Mouse (Mus musculus) kidney, postnatal 0 days (tissue): ENCODE results near the gene Golt1b. TPM values are rescaled to one million over a fixed set of nuclear protein-coding genes. Genes with fewer than 3 reads are reported as not detected.
A peak's percentile ranks its signal among the peaks of the same experiment; 100 is the strongest.

Experiments
- ATAC-seq: fragments of 200-750 bp; cut with Nextera tagmentation; replicated peaks from 2 replicates; pipeline ENCODE4 v1.8.0; 2017; ENCODE audit warnings: low read depth, moderate number of reproducible peaks, moderate TSS enrichment, moderate library complexity; ENCODE audit not compliant: low FRiP score
- DNase-seq: peaks from one replicate; pipeline ENCODE4 v3.0.0-alpha.2; 2016; ENCODE audit warnings: low spot score
- H3K27ac ChIP-seq: fragments of 300-500 bp; sonication (generic); 2 replicates; pipeline ENCODE4 v1.5.1; 2014; ENCODE audit warnings: mild to moderate bottlenecking
- H3K27me3 ChIP-seq: fragments of 300-500 bp; sonication (generic); 2 replicates; pipeline ENCODE4 v1.6.1; 2014; ENCODE audit warnings: low read length, mixed read lengths; ENCODE audit not compliant: insufficient read depth
- H3K36me3 ChIP-seq: fragments of 300-500 bp; sonication (generic); 2 replicates; pipeline ENCODE4 v1.6.1; 2014; ENCODE audit warnings: low read length, mixed read lengths; ENCODE audit not compliant: insufficient read depth
- H3K4me1 ChIP-seq: fragments of 300-500 bp; sonication (generic); replicated peaks from 2 replicates; pipeline ENCODE4 v1.6.1; 2014; ENCODE audit warnings: antibody characterized with exemption, low read length, mixed read lengths; ENCODE audit not compliant: insufficient read depth
- H3K4me2 ChIP-seq: fragments of 300-500 bp; sonication (generic); 2 replicates; pipeline ENCODE4 v1.6.1; 2014; ENCODE audit warnings: mild to moderate bottlenecking, low read length, moderate library complexity, mixed read lengths
- H3K4me3 ChIP-seq: fragments of 300-500 bp; sonication (generic); replicated peaks from 2 replicates; pipeline ENCODE4 v1.5.1; 2014; ENCODE audit warnings: low read depth, low read length
- H3K9ac ChIP-seq: fragments of 300-500 bp; sonication (generic); 2 replicates; pipeline ENCODE4 v1.6.1; 2014; ENCODE audit warnings: low read depth, low read length
- H3K9me3 ChIP-seq: fragments of 300-500 bp; sonication (generic); replicated peaks from 2 replicates; pipeline ENCODE4 v1.6.1; 2016; ENCODE audit warnings: low read length, inconsistent platforms, mixed read lengths
- CTCF ChIP-seq: IDR thresholded peaks from 2 replicates; pipeline ENCODE4 v1.5.1; 2016; ENCODE audit warnings: antibody characterized with exemption, low read depth, mild to moderate bottlenecking, moderate library complexity
- WGBS: fragments of 180-500 bp; shearing (Covaris S2); extraction: QIAGEN DNeasy Blood & Tissue Kit; methylation state at CpG from one replicate; pipeline ENCODE4 v1.1.7; 2014; 5-methylcytosine and 5-hydroxymethylcytosine counted together
- polyA plus RNA-seq: library from polyadenylated mRNA; unstranded; fragments of >200 nt; fragmentation: Nextera tagmentation; extraction: Ambion mirVana; gene quantifications from 2 replicates; pipeline ENCODE4 v1.2.1, GENCODE M21; 2015

Golt1b gene
- polyA plus RNA-seq, 1 experiment from 2014 or later, result 68.7 TPM

DNA sequence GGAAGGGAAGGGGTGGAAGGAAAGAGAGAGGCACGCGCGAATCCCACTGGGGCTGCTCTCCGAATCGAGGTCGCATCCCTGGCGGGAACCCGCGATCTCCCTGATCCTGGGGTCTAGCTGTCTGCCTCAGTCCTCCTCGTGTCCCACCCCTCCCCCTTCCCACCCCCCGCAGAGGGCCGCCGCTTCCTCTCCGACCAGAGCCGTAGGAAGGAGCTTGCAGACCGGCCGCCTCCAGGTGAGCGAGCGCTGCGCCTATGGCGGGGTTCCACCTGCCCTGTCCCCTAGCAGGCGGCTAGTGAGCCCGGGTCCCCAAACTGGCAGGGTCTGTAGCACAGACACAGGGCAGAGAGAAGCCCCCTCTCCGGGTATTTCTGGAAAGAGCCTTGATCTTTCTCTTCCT, 27.6 kb downstream of the Golt1b start:
- DNase-seq, result no peak
- TF ChIP-seq CTCF, result no peak
- Histone ChIP-seq H3K4me2 (peak overlapping the region; percentile 65), H3K9ac (0 out of 2 replicates have a peak overlapping the region, but pooled peaks have one; percentile 35), H3K4me1 (0 out of 2 replicates have a peak, but pooled peaks cover 8% of the 10 kb centered on the region), H3K27me3 (peaks cover 7% of the 10 kb centered on the region; the same call in 1 of the 2 replicates), H3K9me3 (no peaks in the 10 kb centered on the region), H3K36me3 (no peaks in the 10 kb centered on the region), H3K27ac (no peak overlapping the region), H3K4me3 (peak overlapping the region; percentile 11; the same call in 1 of the 2 replicates)
- WGBS, result 4% methylated on average over 23 of the region's 24 CpGs
- 0 out of 2 replicates have a peak, but pooled peaks have one; percentile 33 for ATAC-seq

DNA sequence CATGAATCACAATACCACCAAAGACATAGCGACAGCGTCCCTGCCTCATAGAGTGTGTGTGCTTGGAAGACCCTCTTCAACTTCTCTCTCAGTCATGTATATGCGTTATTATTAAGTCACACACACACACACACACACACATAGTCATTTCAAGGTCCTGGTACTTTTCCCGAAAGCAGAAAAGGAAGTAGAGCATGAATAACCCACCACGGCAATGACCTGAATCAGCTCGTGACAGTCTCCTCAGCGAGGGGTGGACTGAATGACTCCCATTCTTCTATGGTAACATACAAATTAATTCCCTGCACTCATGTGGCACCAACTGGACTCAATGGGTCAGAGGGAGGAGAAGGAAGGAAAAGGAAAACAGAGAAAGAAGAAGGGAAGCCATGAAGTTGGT, 38.0 kb downstream of the Golt1b start:
- DNase-seq, result no peak
- H3K4me1 ChIP-seq, result no peaks in the 10 kb centered on the region
- WGBS, result 65% methylated on average over 7 of the region's 7 CpGs
- no peak overlapping the region for H3K9ac ChIP-seq
- no peaks in the 10 kb centered on the region for H3K27me3 ChIP-seq
- no peaks in the 10 kb centered on the region for H3K9me3 ChIP-seq
- no peak overlapping the region for H3K4me2 ChIP-seq
- no peak for TF ChIP-seq CTCF
- H3K4me3 ChIP-seq, result no peak overlapping the region
- no peaks in the 10 kb centered on the region for H3K36me3 ChIP-seq
- no peak for ATAC-seq
- H3K27ac ChIP-seq, result no peak overlapping the region

DNA sequence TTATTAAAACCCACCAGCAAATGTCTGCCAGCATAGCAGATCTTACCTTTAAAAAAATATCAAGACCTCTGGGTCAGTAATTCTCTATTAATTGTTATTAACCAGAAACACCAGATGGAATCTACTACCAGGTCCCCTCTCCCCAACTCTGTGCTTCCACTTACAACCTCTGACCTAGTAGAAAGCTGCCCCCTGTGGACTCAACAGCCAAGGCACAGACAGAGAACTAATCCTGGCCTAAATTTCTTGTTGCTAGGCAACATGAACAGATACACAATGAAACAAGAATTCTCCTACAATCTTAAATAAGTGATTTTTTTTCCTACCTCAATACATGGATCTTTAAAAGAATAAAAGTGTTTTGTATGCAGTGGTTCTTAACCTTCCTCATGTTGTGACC, 42.1 kb downstream of the Golt1b start:
- ATAC-seq (no peak), DNase-seq (no peak)
- H3K27ac ChIP-seq, result no peak overlapping the region
- H3K9ac ChIP-seq, result no peak overlapping the region
- no peak overlapping the region for H3K4me2 ChIP-seq
- no peaks in the 10 kb centered on the region for H3K36me3 ChIP-seq
- no peaks in the 10 kb centered on the region for H3K9me3 ChIP-seq
- H3K4me3 ChIP-seq, result no peak overlapping the region
- H3K27me3 ChIP-seq, result no peaks in the 10 kb centered on the region
- H3K4me1 ChIP-seq, result no peaks in the 10 kb centered on the region
- TF ChIP-seq CTCF, result no peak

DNA sequence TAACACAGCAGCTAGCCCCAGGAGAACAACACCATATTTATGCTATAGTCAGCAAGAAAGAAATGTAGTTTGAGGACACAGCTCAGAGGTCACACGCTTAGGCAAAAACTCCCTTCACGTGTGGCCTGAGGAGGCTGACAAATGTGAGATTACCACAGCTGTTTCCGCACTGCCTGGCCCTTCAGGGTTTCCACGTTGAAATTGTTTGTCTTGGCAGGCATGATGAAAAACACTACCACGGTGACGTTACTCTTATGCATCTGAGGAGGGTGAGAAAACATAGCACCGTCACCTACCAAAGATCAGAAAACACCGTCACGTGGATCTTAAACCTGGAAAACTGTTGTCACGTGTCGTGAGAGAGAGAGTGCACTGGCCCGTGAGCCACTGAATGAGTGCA, 64.4 kb downstream of the Golt1b start:
- TF ChIP-seq CTCF, result no peak
- ATAC-seq, result no peak
- Histone ChIP-seq H3K27ac (no peak overlapping the region), H3K4me3 (no peak overlapping the region), H3K27me3 (no peaks in the 10 kb centered on the region), H3K4me2 (no peak overlapping the region), H3K4me1 (no peaks in the 10 kb centered on the region), H3K36me3 (no peaks in the 10 kb centered on the region), H3K9ac (no peak overlapping the region), H3K9me3 (no peaks in the 10 kb centered on the region)
- 49% methylated on average over 12 of the region's 12 CpGs for WGBS
- DNase-seq, result no peak

DNA sequence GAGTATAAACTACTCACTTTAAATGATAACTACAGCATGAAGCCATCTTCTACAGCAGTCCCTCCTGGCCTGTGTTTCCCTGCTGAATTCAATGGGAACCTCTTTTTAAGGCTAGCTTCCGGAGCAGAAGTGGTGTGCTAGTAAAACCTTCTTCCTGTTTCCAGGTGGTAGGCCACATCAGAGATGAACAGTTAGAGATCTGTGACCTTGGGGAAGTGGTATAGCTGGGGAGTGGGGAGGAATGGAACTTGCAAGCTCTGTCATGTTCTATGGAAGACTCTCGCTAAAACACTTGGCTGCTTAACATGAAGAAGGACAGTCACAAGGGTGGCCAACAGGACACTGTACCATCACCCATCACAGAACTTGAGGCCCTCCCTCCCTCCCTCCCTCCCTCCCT, 66.3 kb downstream of the Golt1b start:
- ATAC-seq (no peak), DNase-seq (no peak)
- no peak overlapping the region for H3K27ac ChIP-seq
- no peaks in the 10 kb centered on the region for H3K27me3 ChIP-seq
- WGBS, result 69% methylated on average over 2 of the region's 2 CpGs
- H3K4me1 ChIP-seq, result no peaks in the 10 kb centered on the region
- no peak overlapping the region for H3K4me2 ChIP-seq
- H3K36me3 ChIP-seq, result no peaks in the 10 kb centered on the region
- H3K4me3 ChIP-seq, result no peak overlapping the region
- TF ChIP-seq CTCF, result no peak
- no peak overlapping the region for H3K9ac ChIP-seq
- no peaks in the 10 kb centered on the region for H3K9me3 ChIP-seq

Other genes with a start within 250 kb of the Golt1b start
- gene Slco1a6, start 178.7 kb upstream of the Golt1b start, polyA plus RNA-seq, result 36.5 and 36.9 TPM in 2 replicates
- gene Iapp, start 88.8 kb upstream of the Golt1b start, polyA plus RNA-seq, result 0.33 and 0.51 TPM in 2 replicates
- 0.09 and 0.10 TPM in 2 replicates for gene Slco1a5, start 64.2 kb upstream of the Golt1b start, polyA plus RNA-seq
- gene Pyroxd1, start 41.6 kb upstream of the Golt1b start, polyA plus RNA-seq, result 21.1 and 24.1 TPM in 2 replicates
- gene Recql, start 134 bp upstream of the Golt1b start, polyA plus RNA-seq, result 14.9 and 17.1 TPM in 2 replicates
- gene Spx, start 26.2 kb downstream of the Golt1b start, polyA plus RNA-seq, result 0.21 and 0.34 TPM in 2 replicates
- not detected in 2 replicates for gene Gys2, start 85.9 kb downstream of the Golt1b start, polyA plus RNA-seq
- 1,564 and 1,601 TPM in 2 replicates for gene Ldhb, start 120.7 kb downstream of the Golt1b start, polyA plus RNA-seq
- 31.1 and 35.9 TPM in 2 replicates for gene Kcnj8, start 184.4 kb downstream of the Golt1b start, polyA plus RNA-seq